Mouse (Mus musculus) liver, embryonic 11.5 days (tissue): ENCODE results near the gene Tnr. TPM values are rescaled to one million over a fixed set of nuclear protein-coding genes. Genes with fewer than 3 reads are reported as not detected.

ENCODE experiments used
- ATAC-seq: fragments of 200-750 bp; cut with Nextera tagmentation; replicated peaks from 2 replicates; pipeline ENCODE4 v1.8.0; 2017; ENCODE audit warnings: moderate number of reproducible peaks, mild to moderate bottlenecking, moderate TSS enrichment, moderate library complexity; ENCODE audit not compliant: low FRiP score
- DNase-seq: peaks from one replicate; pipeline ENCODE4 v3.0.0-alpha.2; 2017; ENCODE audit warnings: low spot score
- H3K27ac ChIP-seq: fragments of 300-500 bp; sonication (generic); 2 replicates; pipeline ENCODE4 v1.5.1; 2014; ENCODE audit warnings: mild to moderate bottlenecking, low read depth, low read length, control low read depth
- H3K27me3 ChIP-seq: fragments of 300-500 bp; sonication (generic); replicated peaks from 2 replicates; pipeline ENCODE4 v1.6.1; 2014; ENCODE audit warnings: low read length, mixed read lengths; ENCODE audit not compliant: control insufficient read depth, insufficient read depth
- H3K36me3 ChIP-seq: fragments of 300-500 bp; sonication (generic); 2 replicates; pipeline ENCODE4 v1.6.1; 2014; ENCODE audit warnings: mild to moderate bottlenecking, low read length, moderate library complexity, mixed read lengths; ENCODE audit not compliant: control insufficient read depth, insufficient read depth
- H3K4me1 ChIP-seq: fragments of 300-500 bp; sonication (generic); replicated peaks from 2 replicates; pipeline ENCODE4 v1.6.1; 2014; ENCODE audit warnings: low read length, mixed read lengths; ENCODE audit not compliant: control insufficient read depth, insufficient read depth
- H3K4me2 ChIP-seq: fragments of 300-500 bp; sonication (generic); 2 replicates; pipeline ENCODE4 v1.6.1; 2014; ENCODE audit warnings: mild to moderate bottlenecking, control low read depth, moderate library complexity
- H3K4me3 ChIP-seq: fragments of 300-500 bp; sonication (generic); 2 replicates; pipeline ENCODE4 v1.5.1; 2014; ENCODE audit warnings: low read depth, low read length, control low read depth
- H3K9ac ChIP-seq: fragments of 300-500 bp; sonication (generic); 2 replicates; pipeline ENCODE4 v1.6.1; 2014; ENCODE audit warnings: low read depth, low read length, control low read depth
- H3K9me3 ChIP-seq: fragments of 300-500 bp; sonication (generic); 2 replicates; pipeline ENCODE4 v1.6.1; 2016; ENCODE audit warnings: low read length, inconsistent platforms, mixed read lengths; ENCODE audit not compliant: control insufficient read depth
- WGBS: fragments of 180-500 bp; shearing (Covaris S2); extraction: QIAGEN DNeasy Blood & Tissue Kit; methylation state at CpG from one replicate; pipeline ENCODE4 v1.1.7; 2014; 5-methylcytosine and 5-hydroxymethylcytosine counted together
- polyA plus RNA-seq: library from polyadenylated mRNA; unstranded; fragments of >200 nt; fragmentation: Nextera tagmentation; extraction: Ambion mirVana; gene quantifications from 2 replicates; pipeline ENCODE4 v1.2.1, GENCODE M21; 2014

Gene Tnr
- polyA plus RNA-seq, 1 experiment from 2014 or later, result 0.58 TPM

- Histone ChIP-seq H3K36me3 (no peaks in the 10 kb centered on the region), H3K27me3 (no peaks in the 10 kb centered on the region), H3K9ac (no peak overlapping the region), H3K9me3 (no peaks in the 10 kb centered on the region), H3K27ac (no peak overlapping the region), H3K4me3 (no peak overlapping the region), H3K4me1 (no peaks in the 10 kb centered on the region), H3K4me2 (no peak overlapping the region)
- ATAC-seq (no peak), DNase-seq (no peak)
- 77% methylated on average over 11 of the region's 11 CpGs for WGBS
These were observed 328.5 kb downstream of the Tnr start for GRCm38 (mm10) chr1:159852088-159852487.

GRCm38 (mm10) chr1:159854261-159854660 lies 330.7 kb downstream of the Tnr start:
- Histone ChIP-seq H3K9ac (no peak overlapping the region), H3K9me3 (no peaks in the 10 kb centered on the region), H3K27me3 (no peaks in the 10 kb centered on the region), H3K27ac (no peak overlapping the region), H3K4me3 (no peak overlapping the region), H3K4me1 (no peaks in the 10 kb centered on the region), H3K36me3 (no peaks in the 10 kb centered on the region), H3K4me2 (no peak overlapping the region)
- DNase-seq (no peak), ATAC-seq (no peak)
- WGBS, result 77% methylated on average over 1 of the region's 1 CpGs

DNA sequence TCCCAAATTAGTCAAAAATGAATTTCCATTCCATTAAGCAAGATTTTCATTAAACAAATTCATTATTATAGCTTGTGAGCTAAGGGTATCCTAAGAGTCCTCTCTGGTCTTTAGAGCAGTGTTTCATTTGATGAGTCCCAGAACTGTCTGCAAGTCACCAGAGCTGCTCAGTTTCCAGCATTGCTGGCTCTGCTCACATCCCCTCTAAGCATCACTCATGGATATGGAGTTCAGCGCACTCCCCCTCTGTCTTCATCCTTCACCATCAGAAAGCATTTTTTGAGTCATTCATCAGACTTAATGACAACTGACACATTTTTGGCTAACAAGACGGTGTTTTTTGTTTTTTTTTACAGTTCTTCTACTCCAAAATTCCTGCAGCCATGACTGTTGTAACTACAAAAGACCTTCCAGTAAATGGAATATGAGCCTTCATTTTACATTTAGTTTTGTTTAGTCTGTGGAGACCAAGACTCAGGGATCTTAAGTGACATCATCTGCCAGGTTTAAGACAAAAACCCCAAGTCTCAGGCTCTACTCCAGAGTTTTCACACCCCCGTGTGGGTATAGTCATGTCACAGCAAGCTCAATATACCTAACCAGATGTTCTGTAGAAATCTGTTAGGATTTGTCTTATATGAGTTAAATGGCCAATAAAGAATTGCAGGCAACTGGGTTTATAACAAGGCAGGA lies 338.4 kb downstream of the Tnr start:
- H3K4me1 ChIP-seq, result no peaks in the 10 kb centered on the region
- H3K4me2 ChIP-seq, result no peak overlapping the region
- H3K4me3 ChIP-seq, result no peak overlapping the region
- no peak overlapping the region for H3K9ac ChIP-seq
- H3K9me3 ChIP-seq, result no peaks in the 10 kb centered on the region
- no peaks in the 10 kb centered on the region for H3K27me3 ChIP-seq
- DNase-seq (no peak), ATAC-seq (no peak)
- no peak overlapping the region for H3K27ac ChIP-seq
- no peaks in the 10 kb centered on the region for H3K36me3 ChIP-seq
- 72% methylated on average over 3 of the region's 3 CpGs for WGBS

DNA sequence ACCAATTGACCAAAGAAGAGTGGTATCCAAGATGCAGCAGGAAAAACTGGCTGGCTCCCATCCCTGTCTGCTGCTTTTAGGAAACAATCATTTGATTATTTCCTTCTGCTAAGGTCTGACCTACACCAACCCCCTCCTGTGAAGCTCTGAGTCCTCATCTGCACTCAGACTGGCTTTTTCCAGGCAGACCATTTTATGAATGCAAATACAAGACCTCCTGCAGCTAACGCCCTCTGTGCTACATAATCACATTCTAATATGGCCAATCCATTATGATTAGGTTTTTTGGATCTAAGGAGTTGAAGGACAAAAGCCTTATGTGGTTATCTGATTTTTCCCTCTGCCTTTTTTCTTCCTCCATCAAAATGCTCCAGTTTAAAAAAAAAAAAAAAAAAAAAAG lies 342.1 kb downstream of the Tnr start:
- no peaks in the 10 kb centered on the region for H3K4me1 ChIP-seq
- no peaks in the 10 kb centered on the region for H3K36me3 ChIP-seq
- H3K4me3 ChIP-seq, result no peak overlapping the region
- H3K9me3 ChIP-seq, result no peaks in the 10 kb centered on the region
- no peak overlapping the region for H3K27ac ChIP-seq
- 82% methylated on average over 1 of the region's 1 CpGs for WGBS
- H3K27me3 ChIP-seq, result no peaks in the 10 kb centered on the region
- no peak overlapping the region for H3K9ac ChIP-seq
- DNase-seq, result no peak
- no peak for ATAC-seq
- H3K4me2 ChIP-seq, result no peak overlapping the region

DNA sequence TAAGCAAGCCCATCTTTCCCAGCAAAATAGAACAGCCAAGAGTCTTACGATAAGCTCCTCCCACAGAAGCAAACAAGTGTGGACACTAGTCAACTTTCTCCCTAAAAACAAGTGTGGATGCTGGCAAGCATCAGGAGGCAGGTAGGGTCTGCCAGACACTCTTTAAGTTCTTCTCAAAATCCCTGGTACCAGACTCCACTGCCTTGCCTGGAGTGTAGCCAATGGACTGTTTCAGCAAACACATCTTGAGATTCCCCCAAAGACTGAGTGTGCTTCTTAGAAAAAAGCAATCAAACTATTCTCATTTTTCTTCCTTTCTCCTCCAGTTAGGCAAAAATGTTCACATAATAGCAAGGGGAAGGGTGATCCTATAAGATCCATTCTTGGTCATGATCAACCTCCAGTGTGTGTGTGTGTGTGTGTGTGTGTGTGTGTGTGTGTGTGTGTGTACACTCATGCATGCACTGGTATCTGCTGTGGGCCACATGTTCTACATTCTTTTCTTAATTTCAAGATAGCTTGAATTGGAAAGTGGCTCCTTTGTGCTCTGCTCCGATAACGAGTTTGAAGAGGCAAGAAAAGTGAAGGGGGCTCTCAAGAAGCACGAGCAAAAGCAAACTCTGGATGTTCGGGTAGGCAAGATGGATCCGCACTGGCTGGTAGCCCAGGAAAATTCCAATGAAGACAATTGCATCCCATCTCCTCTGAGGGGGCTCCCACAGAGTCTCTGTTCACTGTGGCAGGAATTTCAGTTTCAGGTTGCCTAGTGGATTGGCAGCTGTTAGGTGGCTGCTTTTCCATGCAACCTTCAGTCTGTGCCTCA lies 346.3 kb downstream of the Tnr start:
- H3K27me3 ChIP-seq, result no peaks in the 10 kb centered on the region
- H3K36me3 ChIP-seq, result no peaks in the 10 kb centered on the region
- WGBS, result 84% methylated on average over 6 of the region's 6 CpGs
- no peak for DNase-seq
- no peaks in the 10 kb centered on the region for H3K9me3 ChIP-seq
- no peak overlapping the region for H3K4me3 ChIP-seq
- no peaks in the 10 kb centered on the region for H3K4me1 ChIP-seq
- no peak overlapping the region for H3K27ac ChIP-seq
- ATAC-seq, result no peak
- H3K4me2 ChIP-seq, result no peak overlapping the region
- no peak overlapping the region for H3K9ac ChIP-seq

DNA sequence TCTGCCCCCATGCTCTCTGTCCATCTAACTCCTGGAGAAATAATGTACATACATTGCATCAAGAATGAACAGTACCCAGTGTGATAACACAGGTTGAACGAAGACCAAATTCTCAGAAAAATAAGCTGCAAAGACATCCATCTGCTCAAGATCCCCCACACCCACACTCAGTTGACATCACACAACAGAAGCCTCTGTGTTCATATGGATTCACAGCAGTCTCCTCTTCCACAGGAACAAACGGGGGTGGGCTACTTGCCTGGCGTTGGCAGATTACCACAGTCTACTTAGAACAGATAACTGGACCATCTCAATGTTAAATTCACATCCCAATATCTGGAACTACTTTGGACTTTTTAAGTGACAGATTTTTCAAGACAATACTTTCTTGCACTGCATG lies 349.3 kb downstream of the Tnr start:
- Histone ChIP-seq H3K9ac (no peak overlapping the region), H3K4me3 (no peak overlapping the region), H3K27me3 (no peaks in the 10 kb centered on the region), H3K9me3 (no peaks in the 10 kb centered on the region), H3K27ac (no peak overlapping the region), H3K36me3 (no peaks in the 10 kb centered on the region), H3K4me1 (no peaks in the 10 kb centered on the region), H3K4me2 (no peak overlapping the region)
- no peak for ATAC-seq
- no peak for DNase-seq
- 86% methylated on average over 3 of the region's 3 CpGs for WGBS

- no peaks in the 10 kb centered on the region for H3K27me3 ChIP-seq
- no peak for ATAC-seq
- H3K4me2 ChIP-seq, result no peak overlapping the region
- 46% methylated on average over 3 of the region's 3 CpGs for WGBS
- H3K27ac ChIP-seq, result no peak overlapping the region
- DNase-seq, result no peak
- no peaks in the 10 kb centered on the region for H3K9me3 ChIP-seq
- H3K4me1 ChIP-seq, result no peaks in the 10 kb centered on the region
- no peak overlapping the region for H3K4me3 ChIP-seq
- H3K36me3 ChIP-seq, result no peaks in the 10 kb centered on the region
- H3K9ac ChIP-seq, result no peak overlapping the region
These were observed 355.1 kb downstream of the Tnr start for GRCm38 (mm10) chr1:159878681-159879080.

DNA sequence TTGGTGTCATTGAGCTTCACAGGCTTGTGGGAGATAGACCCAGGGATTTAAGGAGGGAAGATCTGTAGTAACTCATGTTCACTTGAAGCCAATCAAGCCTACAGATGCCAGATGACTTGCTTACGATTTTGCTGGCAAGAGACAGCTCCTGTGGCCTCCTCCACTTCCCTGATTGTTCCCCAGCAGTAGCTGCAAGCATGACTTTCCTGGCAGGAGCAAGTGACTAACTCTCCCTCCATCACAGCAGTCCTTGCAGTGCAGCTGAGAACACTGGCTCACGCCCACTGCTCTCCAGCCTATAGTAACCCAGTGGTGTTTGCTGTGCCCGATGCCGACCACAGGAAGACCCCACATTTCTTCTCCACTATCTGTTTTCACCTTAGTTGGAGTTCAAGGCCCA lies 356.3 kb downstream of the Tnr start:
- no peaks in the 10 kb centered on the region for H3K27me3 ChIP-seq

GRCm38 (mm10) chr1:159885476-159885875 lies 361.9 kb downstream of the Tnr start:
- DNase-seq (no peak), ATAC-seq (no peak)
- no peaks in the 10 kb centered on the region for H3K9me3 ChIP-seq
- H3K36me3 ChIP-seq, result no peaks in the 10 kb centered on the region
- no peaks in the 10 kb centered on the region for H3K4me1 ChIP-seq
- no peak overlapping the region for H3K27ac ChIP-seq
- no peak overlapping the region for H3K4me3 ChIP-seq
- WGBS, result 31% methylated on average over 3 of the region's 3 CpGs
- H3K4me2 ChIP-seq, result no peak overlapping the region
- H3K9ac ChIP-seq, result no peak overlapping the region
- H3K27me3 ChIP-seq, result no peaks in the 10 kb centered on the region

More for the DNA sequence above, 356.3 kb downstream of the Tnr start:
- 70% methylated on average over 4 of the region's 4 CpGs for WGBS
- DNase-seq (no peak), ATAC-seq (no peak)
- H3K36me3 ChIP-seq, result no peaks in the 10 kb centered on the region
- H3K4me2 ChIP-seq, result no peak overlapping the region
- H3K9ac ChIP-seq, result no peak overlapping the region
- no peaks in the 10 kb centered on the region for H3K4me1 ChIP-seq
- H3K27ac ChIP-seq, result no peak overlapping the region
- H3K4me3 ChIP-seq, result no peak overlapping the region
- H3K9me3 ChIP-seq, result no peaks in the 10 kb centered on the region
